Mouse (Mus musculus) liver, embryonic 12.5 days (tissue): ENCODE data around the gene Top2a. TPM values are rescaled to one million over a fixed set of nuclear protein-coding genes. Genes with fewer than 3 reads are reported as not detected.

ENCODE experiments used
- ATAC-seq: fragments of 200-750 bp; cut with Nextera tagmentation; 2 replicates; pipeline ENCODE4 v1.8.0; 2017; ENCODE audit warnings: moderate number of reproducible peaks, mild to moderate bottlenecking, moderate library complexity
- H3K27ac ChIP-seq: fragments of 300-500 bp; sonication (generic); 2 replicates; pipeline ENCODE4 v1.5.1; 2016; ENCODE audit warnings: mild to moderate bottlenecking
- H3K27me3 ChIP-seq: fragments of 300-500 bp; sonication (generic); replicated peaks from 2 replicates; pipeline ENCODE4 v1.6.1; 2016; ENCODE audit warnings: mild to moderate bottlenecking, moderate library complexity
- H3K36me3 ChIP-seq: fragments of 300-500 bp; sonication (generic); 2 replicates; pipeline ENCODE4 v1.6.1; 2016; ENCODE audit warnings: mild to moderate bottlenecking, moderate library complexity
- H3K4me1 ChIP-seq: fragments of 300-500 bp; sonication (generic); 2 replicates; pipeline ENCODE4 v1.6.1; 2016
- H3K4me2 ChIP-seq: fragments of 300-500 bp; sonication (generic); 2 replicates; pipeline ENCODE4 v1.6.1; 2016; ENCODE audit warnings: mild to moderate bottlenecking, moderate library complexity
- H3K4me3 ChIP-seq: fragments of 300-500 bp; sonication (generic); 2 replicates; pipeline ENCODE4 v1.5.1; 2016; ENCODE audit warnings: mild to moderate bottlenecking, moderate library complexity
- H3K9ac ChIP-seq: fragments of 300-500 bp; sonication (generic); 2 replicates; pipeline ENCODE4 v1.6.1; 2016; ENCODE audit warnings: mild to moderate bottlenecking, moderate library complexity
- H3K9me3 ChIP-seq: fragments of 300-500 bp; sonication (generic); replicated peaks from 2 replicates; pipeline ENCODE4 v1.6.1; 2016; ENCODE audit warnings: mild to moderate bottlenecking, moderate library complexity
- WGBS: fragments of 180-500 bp; shearing (Covaris S2); methylation state at CpG from one replicate; pipeline ENCODE4 v1.1.7; 2016; ENCODE audit not compliant: insufficient replicate concordance; 5-methylcytosine and 5-hydroxymethylcytosine counted together
- polyA plus RNA-seq: library from polyadenylated mRNA; unstranded; fragments of >200 nt; fragmentation: Nextera tagmentation; extraction: Ambion mirVana; gene quantifications from 2 replicates; pipeline ENCODE4 v1.2.1, GENCODE M21; 2016

The Top2a gene
- polyA plus RNA-seq, 1 experiment from 2014 or later: 249 TPM

DNA sequence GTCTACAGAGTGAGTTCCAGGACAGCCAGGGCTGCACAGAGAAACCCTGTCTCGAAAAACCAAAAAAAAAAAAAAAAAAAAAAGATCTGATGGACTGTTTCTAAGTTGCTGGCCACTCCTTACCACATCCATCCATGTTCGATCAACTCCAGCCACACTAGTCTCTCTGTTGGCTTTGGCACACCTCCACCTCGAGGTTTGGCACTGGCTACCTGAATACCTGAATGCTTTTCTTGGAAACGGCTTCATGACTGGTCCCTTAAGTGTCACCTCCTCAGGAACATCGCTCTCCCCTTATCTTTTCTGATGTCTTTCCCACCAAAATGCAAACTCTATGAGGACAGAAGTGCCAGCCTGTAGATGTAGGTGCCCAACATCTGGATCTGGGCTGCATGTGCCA is 44.6 kb downstream of the Top2a start:
- Histone ChIP-seq H3K4me3 (no peak overlapping the region), H3K9me3 (no peaks in the 10 kb centered on the region), H3K4me2 (no peak overlapping the region), H3K27ac (no peak overlapping the region), H3K4me1 (peaks cover 17% of the 10 kb centered on the region), H3K36me3 (peaks cover 5% of the 10 kb centered on the region), H3K27me3 (peaks cover 68% of the 10 kb centered on the region), H3K9ac (no peak overlapping the region)
- 64% methylated on average over 4 of the region's 5 CpGs for WGBS
- ATAC-seq: no peak

DNA sequence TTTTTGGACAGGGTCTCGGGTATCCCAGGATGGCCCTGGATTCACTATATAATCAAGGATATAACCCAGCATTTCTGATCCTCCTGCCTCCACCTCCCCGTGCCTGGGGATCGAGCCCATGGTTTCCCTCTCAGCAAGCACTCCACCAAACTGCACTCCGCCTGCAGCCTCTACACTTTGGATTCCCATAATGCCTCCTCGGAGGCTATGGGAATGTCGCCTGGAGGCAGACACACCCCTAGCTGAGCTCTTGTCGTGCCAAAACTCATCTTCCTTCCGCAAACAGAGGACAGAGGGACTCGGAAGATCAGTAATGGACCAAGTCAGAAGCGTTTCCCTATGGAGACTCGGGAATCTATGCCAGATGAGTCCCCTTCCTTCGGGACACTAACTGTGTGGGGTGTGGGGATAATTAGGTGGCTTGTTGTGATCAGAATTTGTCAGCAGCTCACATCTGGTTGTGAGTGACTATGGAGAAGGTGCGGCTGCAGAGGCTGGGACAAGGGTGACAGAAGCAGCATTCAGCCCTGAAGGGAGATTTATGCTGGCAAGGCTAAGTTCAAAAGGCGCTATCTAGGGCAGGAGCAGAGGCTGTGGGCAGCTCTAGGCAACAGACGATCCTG is 45.4 kb downstream of the Top2a start:
- 57% methylated on average over 15 of the region's 15 CpGs for WGBS
- Histone ChIP-seq H3K36me3 (peaks cover 11% of the 10 kb centered on the region), H3K4me2 (no peak overlapping the region), H3K4me3 (no peak overlapping the region), H3K27me3 (peaks cover 61% of the 10 kb centered on the region), H3K27ac (no peak overlapping the region), H3K4me1 (peaks cover 17% of the 10 kb centered on the region), H3K9me3 (no peaks in the 10 kb centered on the region), H3K9ac (no peak overlapping the region)
- ATAC-seq: no peak

DNA sequence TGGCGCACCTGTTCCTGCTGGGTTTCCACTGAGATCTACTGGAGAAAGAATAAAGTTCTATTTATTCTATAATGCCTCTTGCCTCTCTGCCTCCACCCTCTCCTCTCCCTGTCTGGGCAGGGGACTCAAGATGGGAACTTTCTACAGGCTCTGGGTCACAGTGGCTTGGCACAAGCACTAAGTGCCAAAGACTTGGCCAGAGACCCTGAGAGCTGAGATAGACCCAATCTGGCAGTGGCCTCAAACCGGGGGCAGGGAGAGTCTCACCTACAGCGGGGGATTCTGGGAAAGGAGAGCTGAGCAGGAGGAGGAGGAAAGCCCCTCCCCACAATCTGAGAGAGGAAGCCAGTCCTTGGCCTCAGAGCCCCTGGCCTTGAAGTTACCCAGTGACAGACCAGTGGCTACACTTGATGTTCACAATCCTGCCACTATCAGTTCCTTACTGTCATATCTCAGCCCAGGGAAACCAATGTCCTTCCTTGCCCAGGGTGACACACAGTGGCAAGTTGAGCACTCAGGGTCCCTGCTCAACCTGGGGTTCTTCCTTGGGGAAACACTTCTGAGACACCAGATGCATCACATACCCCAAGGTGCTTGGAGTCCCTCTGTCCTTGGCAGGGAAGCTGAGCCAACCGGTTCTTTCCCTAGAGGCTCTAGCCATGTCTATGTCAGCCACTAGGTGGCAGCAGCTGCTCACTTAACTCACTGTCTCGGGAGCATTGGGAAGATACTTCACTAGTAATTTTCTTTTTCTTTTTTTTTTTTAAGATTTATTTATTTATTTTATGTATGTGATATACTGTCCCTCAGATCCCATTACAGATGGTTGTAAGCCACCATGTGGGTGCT is 48.9 kb downstream of the Top2a start:
- Histone ChIP-seq H3K4me3 (no peak overlapping the region), H3K4me2 (no peak overlapping the region), H3K9me3 (no peaks in the 10 kb centered on the region), H3K27me3 (peaks cover 41% of the 10 kb centered on the region), H3K36me3 (peaks cover 40% of the 10 kb centered on the region), H3K27ac (no peak overlapping the region), H3K4me1 (peaks cover 12% of the 10 kb centered on the region), H3K9ac (no peak overlapping the region)
- WGBS: 44% methylated on average over 5 of the region's 5 CpGs
- no peak for ATAC-seq

DNA sequence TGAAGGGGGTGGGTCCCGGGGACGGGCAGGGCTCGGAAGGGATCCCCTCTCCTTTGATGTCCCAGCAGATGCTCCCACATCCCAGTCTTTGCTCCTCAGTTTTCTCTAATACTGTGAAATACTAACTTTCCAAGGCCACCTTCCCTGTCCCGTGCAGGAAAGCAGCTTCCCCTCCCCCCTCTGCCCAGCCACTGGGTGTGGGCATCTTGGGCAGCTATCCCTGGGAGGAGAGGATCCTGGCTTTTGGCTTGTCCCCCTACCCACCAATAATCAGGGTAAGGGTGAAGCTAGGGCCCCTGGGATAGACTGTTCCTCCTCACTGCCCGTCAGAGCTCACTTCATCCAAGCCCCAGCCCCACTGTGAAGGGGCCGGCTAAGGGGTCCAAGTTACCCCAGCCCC is 49.8 kb downstream of the Top2a start:
- no peak for ATAC-seq
- H3K4me3 ChIP-seq: no peak overlapping the region
- H3K4me2 ChIP-seq: no peak overlapping the region
- no peak overlapping the region for H3K9ac ChIP-seq
- peaks cover 21% of the 10 kb centered on the region for H3K4me1 ChIP-seq
- no peaks in the 10 kb centered on the region for H3K9me3 ChIP-seq
- peaks cover 47% of the 10 kb centered on the region for H3K36me3 ChIP-seq
- peaks cover 42% of the 10 kb centered on the region for H3K27me3 ChIP-seq
- WGBS: 77% methylated on average over 6 of the region's 6 CpGs
- H3K27ac ChIP-seq: no peak overlapping the region

DNA sequence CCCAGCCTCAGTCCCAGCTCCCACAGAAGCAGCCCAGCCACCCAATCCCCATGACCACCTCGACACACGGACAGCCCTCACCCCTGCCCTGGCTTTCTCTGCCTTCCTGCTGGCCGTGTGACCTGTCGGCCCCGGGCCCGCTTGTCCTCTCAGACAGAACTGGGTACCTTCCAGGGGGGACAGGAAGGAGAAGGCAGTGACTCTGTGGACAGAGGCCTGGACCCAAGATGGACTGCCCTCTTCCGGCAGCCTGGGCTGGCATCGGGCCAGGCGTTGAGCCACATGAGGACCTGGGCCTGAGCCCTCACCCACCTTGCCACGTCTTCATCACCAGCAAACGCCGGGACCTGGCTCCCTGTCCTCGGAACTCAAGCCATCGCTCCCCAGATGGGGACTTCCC is 50.4 kb downstream of the Top2a start:
- no peak overlapping the region for H3K9ac ChIP-seq
- no peak overlapping the region for H3K4me2 ChIP-seq
- peaks cover 27% of the 10 kb centered on the region for H3K4me1 ChIP-seq
- 82% methylated on average over 14 of the region's 14 CpGs for WGBS
- H3K4me3 ChIP-seq: no peak overlapping the region
- H3K9me3 ChIP-seq: no peaks in the 10 kb centered on the region
- no peak overlapping the region for H3K27ac ChIP-seq
- no peak for ATAC-seq
- peaks cover 43% of the 10 kb centered on the region for H3K27me3 ChIP-seq
- H3K36me3 ChIP-seq: peaks cover 47% of the 10 kb centered on the region

DNA sequence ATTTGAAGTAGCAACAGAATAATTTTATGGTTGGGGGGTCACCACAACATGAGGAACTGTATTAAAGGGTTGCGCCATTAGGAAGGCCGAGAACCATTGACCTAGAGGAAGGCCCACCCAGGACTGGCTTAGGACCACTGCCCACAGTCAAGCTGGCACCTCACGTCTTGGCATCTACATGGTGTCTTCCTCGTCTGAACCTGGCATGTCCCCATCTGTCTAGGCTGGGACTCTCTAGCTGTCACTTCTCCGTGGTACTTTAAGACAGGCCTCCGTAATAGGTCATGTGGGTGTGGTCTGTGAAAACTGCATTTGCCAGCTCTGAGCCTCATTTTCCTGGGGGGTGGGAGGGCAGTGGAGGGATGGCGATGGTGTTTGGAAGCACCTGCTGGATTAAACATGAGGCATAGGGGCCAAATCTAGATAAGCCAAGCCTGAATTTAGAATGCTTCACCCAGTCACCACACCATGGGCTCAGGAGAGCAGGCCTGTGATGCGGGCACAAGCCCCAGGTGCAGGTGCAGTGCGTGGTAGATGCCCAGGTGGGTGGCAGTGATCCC is 51.1 kb downstream of the Top2a start:
- Histone ChIP-seq H3K4me2 (no peak overlapping the region), H3K9me3 (no peaks in the 10 kb centered on the region), H3K36me3 (peaks cover 49% of the 10 kb centered on the region), H3K27ac (no peak overlapping the region), H3K4me3 (no peak overlapping the region), H3K4me1 (peaks cover 32% of the 10 kb centered on the region), H3K9ac (no peak overlapping the region), H3K27me3 (peaks cover 46% of the 10 kb centered on the region)
- no peak for ATAC-seq
- 78% methylated on average over 9 of the region's 9 CpGs for WGBS

DNA sequence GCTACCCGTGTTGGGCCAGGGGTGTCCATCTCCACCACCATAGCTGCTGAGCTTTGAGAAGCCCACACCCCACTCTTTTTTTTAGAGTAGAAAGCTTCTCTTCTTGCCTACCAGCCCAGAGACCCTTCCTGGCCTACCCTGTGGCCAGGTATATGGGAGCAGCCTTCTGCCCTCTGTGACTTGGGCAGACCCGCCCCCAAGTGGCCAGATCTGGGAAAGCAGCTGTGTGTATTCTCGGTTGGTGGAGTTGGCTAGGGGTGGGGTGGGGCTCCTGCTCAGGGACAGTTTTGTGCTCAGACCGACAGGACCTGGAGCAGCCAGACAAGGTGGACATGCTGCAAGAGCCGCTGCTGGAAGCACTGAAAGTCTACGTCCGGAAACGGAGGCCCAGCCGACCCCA is 51.8 kb downstream of the Top2a start:
- no peaks in the 10 kb centered on the region for H3K9me3 ChIP-seq
- peaks cover 51% of the 10 kb centered on the region for H3K27me3 ChIP-seq
- no peak overlapping the region for H3K4me3 ChIP-seq
- no peak overlapping the region for H3K9ac ChIP-seq
- WGBS: 44% methylated on average over 9 of the region's 9 CpGs
- H3K36me3 ChIP-seq: peaks cover 51% of the 10 kb centered on the region
- peak; percentile 50; the same call in 1 of the 2 replicates for ATAC-seq
- no peak overlapping the region for H3K4me2 ChIP-seq
- H3K4me1 ChIP-seq: peaks cover 27% of the 10 kb centered on the region
- no peak overlapping the region for H3K27ac ChIP-seq

DNA sequence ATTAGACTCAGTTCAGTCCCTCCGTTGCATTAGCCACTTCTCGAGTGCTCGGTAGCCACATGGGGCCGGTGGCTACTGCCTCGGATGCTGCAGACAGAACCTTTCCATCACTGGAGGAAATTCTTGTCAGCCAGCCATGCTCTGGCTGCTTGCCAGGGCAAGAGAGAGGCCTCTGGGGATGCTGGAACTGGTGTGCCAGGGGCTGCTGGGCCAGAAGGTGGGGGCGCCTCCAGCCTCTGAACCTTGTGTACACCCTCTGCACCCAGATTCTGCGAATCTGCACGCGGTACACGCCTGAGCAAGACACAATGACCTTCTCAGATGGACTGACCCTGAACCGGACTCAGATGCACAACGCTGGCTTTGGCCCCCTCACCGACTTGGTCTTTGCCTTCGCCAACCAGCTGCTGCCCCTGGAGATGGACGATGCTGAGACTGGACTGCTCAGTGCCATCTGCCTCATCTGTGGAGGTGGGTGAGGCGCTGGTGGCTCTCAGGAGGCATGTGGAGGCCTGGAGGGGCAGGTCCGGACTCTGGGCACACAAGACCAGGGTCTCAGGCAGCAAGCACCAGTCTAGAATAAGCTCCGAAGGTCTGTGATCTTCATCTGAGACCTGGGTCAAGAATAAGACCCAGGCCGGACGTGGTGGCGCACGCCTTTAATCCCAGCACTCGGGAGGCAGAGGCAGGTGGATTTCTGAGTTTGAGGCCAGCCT is 52.5 kb downstream of the Top2a start:
- Histone ChIP-seq H3K9me3 (no peaks in the 10 kb centered on the region), H3K27me3 (peaks cover 56% of the 10 kb centered on the region), H3K4me3 (no peak overlapping the region), H3K4me2 (no peak overlapping the region), H3K36me3 (peaks cover 59% of the 10 kb centered on the region), H3K9ac (no peak overlapping the region), H3K27ac (no peak overlapping the region), H3K4me1 (peaks cover 34% of the 10 kb centered on the region)
- no peak for ATAC-seq
- 77% methylated on average over 23 of the region's 23 CpGs for WGBS

DNA sequence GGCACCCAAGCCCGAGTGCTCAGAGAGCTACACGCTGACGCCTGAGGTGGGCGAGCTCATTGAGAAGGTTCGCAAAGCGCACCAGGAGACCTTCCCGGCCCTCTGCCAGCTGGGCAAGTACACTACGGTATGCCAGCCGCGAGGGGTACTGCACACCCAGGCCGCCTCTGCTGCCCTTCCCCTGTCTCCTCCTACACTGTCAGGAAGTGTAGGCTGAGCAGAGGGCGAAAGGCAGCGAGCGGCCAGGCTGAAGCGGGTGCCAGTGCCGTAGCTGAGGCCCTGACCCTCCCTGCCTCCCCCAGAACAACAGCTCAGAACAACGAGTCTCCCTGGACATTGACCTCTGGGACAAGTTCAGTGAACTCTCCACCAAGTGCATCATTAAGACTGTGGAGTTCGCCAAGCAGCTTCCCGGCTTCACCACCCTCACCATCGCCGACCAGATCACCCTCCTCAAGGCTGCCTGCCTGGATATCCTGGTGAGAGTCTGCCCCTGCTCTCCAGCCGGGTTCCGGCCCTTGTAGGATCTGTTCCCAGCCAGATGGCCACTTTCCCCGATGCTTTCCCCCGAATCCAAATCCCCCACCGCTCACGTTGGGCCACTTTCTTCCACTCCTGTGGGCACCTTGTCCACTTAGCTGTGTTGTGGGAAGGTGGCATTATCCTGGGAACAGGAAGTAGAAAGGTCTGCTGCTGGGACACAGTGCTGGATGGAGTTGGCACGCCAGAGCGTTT is 53.6 kb downstream of the Top2a start:
- H3K36me3 ChIP-seq: peaks cover 61% of the 10 kb centered on the region
- peaks cover 46% of the 10 kb centered on the region for H3K4me1 ChIP-seq
- no peak overlapping the region for H3K27ac ChIP-seq
- H3K9me3 ChIP-seq: no peaks in the 10 kb centered on the region
- no peak for ATAC-seq
- H3K9ac ChIP-seq: no peak overlapping the region
- H3K27me3 ChIP-seq: peaks cover 67% of the 10 kb centered on the region
- H3K4me3 ChIP-seq: no peak overlapping the region
- 82% methylated on average over 29 of the region's 29 CpGs for WGBS
- no peak overlapping the region for H3K4me2 ChIP-seq

DNA sequence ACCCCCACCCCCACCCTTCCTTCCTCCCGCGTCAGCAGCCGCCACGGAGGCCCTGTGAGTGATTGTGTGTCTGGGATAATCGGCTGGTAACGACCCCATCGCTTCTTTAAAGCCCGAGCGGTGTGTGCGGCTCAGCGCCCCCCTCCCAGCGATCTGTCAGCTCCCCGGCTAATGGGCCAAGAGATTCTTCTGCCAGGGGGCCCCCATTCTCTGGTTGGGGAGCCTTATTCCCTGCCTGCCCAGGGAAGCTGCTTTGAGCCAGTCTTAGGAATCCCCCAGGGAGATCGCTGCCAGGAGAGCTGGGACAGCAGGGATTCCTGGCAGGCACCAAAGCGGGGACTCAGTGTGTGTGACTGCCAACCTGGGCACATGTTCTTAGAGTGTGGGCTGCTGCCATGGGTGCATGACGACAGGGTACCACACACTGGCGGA is 54.5 kb downstream of the Top2a start:
- Histone ChIP-seq H3K27ac (no peak overlapping the region), H3K9me3 (no peaks in the 10 kb centered on the region), H3K4me3 (no peak overlapping the region), H3K27me3 (peaks cover 72% of the 10 kb centered on the region), H3K9ac (no peak overlapping the region; the same call in 1 of the 2 replicates), H3K4me1 (peaks cover 54% of the 10 kb centered on the region), H3K36me3 (peaks cover 57% of the 10 kb centered on the region), H3K4me2 (peak overlapping the region; percentile 30; the same call in 1 of the 2 replicates)
- 26% methylated on average over 15 of the region's 17 CpGs for WGBS
- no peak for ATAC-seq

DNA sequence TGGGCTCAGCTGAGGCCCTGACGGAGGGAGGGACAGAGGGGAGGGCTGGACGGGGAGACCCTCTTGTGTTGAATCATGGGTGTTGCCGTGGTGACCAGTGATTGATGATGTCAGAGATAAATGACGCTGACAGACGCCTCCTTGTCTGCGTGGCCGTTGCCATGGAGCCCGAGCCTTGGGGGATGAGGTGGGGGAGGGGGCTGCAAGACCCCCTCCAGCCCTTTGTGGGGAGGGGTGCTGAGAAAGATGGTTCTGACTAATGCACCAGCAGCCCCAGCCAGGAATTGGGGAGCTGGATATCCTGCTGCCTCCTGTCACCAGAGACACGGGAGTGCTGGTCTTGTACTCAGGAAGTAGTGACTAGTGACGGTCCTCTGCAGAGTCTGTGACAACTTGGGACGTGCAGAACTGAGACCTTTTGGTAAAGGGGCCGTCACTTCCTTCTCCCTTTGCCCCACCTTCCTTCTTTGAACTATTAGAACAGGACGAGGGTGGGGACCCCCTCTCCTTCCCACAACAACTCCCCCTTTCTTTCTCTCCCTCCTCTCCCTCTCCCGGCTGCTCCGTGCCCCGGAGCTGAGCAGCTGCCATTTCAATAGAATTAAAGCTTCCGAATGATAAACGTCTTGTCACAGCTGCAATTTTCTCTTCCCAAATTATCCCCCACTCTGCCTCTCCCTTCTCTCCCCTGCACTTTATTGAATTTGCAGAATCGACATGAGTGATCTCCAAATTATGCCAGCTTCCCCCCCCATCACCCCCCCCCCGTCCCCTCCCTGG is 55.1 kb downstream of the Top2a start:
- H3K27me3 ChIP-seq: peaks cover 76% of the 10 kb centered on the region
- peak overlapping the region; percentile 30; the same call in 1 of the 2 replicates for H3K4me2 ChIP-seq
- no peak overlapping the region for H3K9ac ChIP-seq
- no peak for ATAC-seq
- 11% methylated on average over 20 of the region's 20 CpGs for WGBS
- peaks cover 60% of the 10 kb centered on the region for H3K4me1 ChIP-seq
- H3K36me3 ChIP-seq: peaks cover 52% of the 10 kb centered on the region
- H3K9me3 ChIP-seq: no peaks in the 10 kb centered on the region
- no peak overlapping the region for H3K4me3 ChIP-seq
- H3K27ac ChIP-seq: no peak overlapping the region
